Mouse (Mus musculus) limb, embryonic 11.5 days (tissue): ENCODE data around the gene Tagln3. TPM values are rescaled to one million over a fixed set of nuclear protein-coding genes. Genes with fewer than 3 reads are reported as not detected.

Source experiments
- ATAC-seq: fragments of 200-750 bp; cut with Nextera tagmentation; 2 replicates; pipeline ENCODE4 v1.8.0; 2017; ENCODE audit warnings: low read depth; ENCODE audit not compliant: insufficient number of reproducible peaks, low FRiP score, low TSS enrichment
- DNase-seq: peaks from one replicate; pipeline ENCODE4 v3.0.0-alpha.2; 2015; ENCODE audit warnings: low spot score
- H3K27ac ChIP-seq: fragments of 300-500 bp; sonication (generic); replicated peaks from 2 replicates; pipeline ENCODE4 v1.5.1; 2014; ENCODE audit warnings: low read depth, mild to moderate bottlenecking, low read length
- H3K27me3 ChIP-seq: fragments of 300-500 bp; sonication (generic); 2 replicates; pipeline ENCODE4 v1.6.1; 2014; ENCODE audit warnings: mild to moderate bottlenecking, low read length, mixed read lengths; ENCODE audit not compliant: control insufficient read depth, insufficient read depth
- H3K36me3 ChIP-seq: fragments of 300-500 bp; sonication (generic); 2 replicates; pipeline ENCODE4 v1.6.1; 2014; ENCODE audit warnings: mild to moderate bottlenecking, low read length, moderate library complexity, mixed read lengths; ENCODE audit not compliant: control insufficient read depth, insufficient read depth
- H3K4me1 ChIP-seq: fragments of 300-500 bp; sonication (generic); 2 replicates; pipeline ENCODE4 v1.6.1; 2014; ENCODE audit warnings: low read length, mixed read lengths; ENCODE audit not compliant: control insufficient read depth, insufficient read depth
- H3K4me2 ChIP-seq: fragments of 300-500 bp; sonication (generic); 2 replicates; pipeline ENCODE4 v1.6.1; 2014; ENCODE audit warnings: low read depth, mild to moderate bottlenecking, moderate library complexity; ENCODE audit not compliant: severe bottlenecking
- H3K4me3 ChIP-seq: fragments of 300-500 bp; sonication (generic); 2 replicates; pipeline ENCODE4 v1.5.1; 2014; ENCODE audit warnings: low read depth, low read length
- H3K9ac ChIP-seq: fragments of 300-500 bp; sonication (generic); 2 replicates; pipeline ENCODE4 v1.6.1; 2014; ENCODE audit warnings: mild to moderate bottlenecking, low read length
- H3K9me3 ChIP-seq: fragments of 300-500 bp; sonication (generic); 2 replicates; pipeline ENCODE4 v1.6.1; 2016; ENCODE audit warnings: low read length; ENCODE audit not compliant: control insufficient read depth
- WGBS: fragments of 180-500 bp; shearing (Covaris S2); extraction: QIAGEN DNeasy Blood & Tissue Kit; methylation state at CpG from one replicate; pipeline ENCODE4 v1.1.7; 2014; 5-methylcytosine and 5-hydroxymethylcytosine counted together
- polyA plus RNA-seq: library from polyadenylated mRNA; unstranded; fragments of >200 nt; fragmentation: Nextera tagmentation; extraction: Ambion mirVana; gene quantifications from 2 replicates; pipeline ENCODE4 v1.2.1, GENCODE M21; 2014

The Tagln3 gene
- 29.2 and 30.2 TPM in 2 replicates for polyA plus RNA-seq

DNA sequence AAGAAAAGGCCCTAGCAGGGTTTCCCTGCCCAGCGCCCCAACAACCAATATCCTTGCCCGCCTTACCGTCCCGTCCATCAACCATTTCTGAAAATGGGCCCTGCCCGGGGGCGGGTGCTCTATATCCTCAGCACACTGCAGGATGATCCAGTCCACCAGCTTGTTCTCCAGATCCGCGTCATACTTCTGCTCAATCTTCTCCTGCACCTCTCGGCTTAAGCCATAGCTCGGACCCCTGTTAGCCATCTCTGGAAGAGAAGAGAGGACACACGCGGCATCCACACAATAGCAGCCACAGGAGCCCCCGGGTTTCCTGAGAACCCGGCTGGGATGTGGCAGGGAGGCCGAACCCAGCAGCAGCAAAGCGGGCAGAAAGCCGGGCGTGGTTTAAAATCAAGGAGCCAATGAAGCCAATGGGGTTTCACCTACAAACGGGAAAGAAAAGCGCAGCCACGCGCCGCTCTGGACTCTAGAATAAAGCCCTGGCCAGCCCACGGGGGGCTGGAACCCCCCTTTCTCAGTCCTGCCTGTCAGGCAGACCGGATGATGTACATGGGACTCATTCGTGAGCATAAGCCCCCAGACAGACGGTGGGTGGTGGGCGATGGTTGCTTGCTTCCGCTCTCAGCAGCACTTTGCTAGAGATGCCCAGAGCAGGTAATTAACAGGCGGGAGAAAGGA lies at the start of gene Tagln3:
Gene Tagln3, minus strand, starts transcription at position 548 of the 681 bp plus-strand sequence.
- H3K27ac ChIP-seq = no peak within 1 kb of the TSS
- H3K4me1 ChIP-seq = peaks cover 12% of the 10 kb centered on the region
- H3K9me3 ChIP-seq = no peaks in the 10 kb centered on the region
- WGBS = 1% methylated on average over 30 of the region's 30 CpGs
- H3K9ac ChIP-seq = peak within 1 kb of the TSS; percentile 79
- H3K4me3 ChIP-seq = peak within 1 kb of the TSS; percentile 53
- H3K4me2 ChIP-seq = peak within 1 kb of the TSS; percentile 91
- no peaks in the 10 kb centered on the region for H3K27me3 ChIP-seq
- ATAC-seq = peak; percentile 78
- peak; percentile 81 for DNase-seq
- no peaks in the 10 kb centered on the region for H3K36me3 ChIP-seq

DNA sequence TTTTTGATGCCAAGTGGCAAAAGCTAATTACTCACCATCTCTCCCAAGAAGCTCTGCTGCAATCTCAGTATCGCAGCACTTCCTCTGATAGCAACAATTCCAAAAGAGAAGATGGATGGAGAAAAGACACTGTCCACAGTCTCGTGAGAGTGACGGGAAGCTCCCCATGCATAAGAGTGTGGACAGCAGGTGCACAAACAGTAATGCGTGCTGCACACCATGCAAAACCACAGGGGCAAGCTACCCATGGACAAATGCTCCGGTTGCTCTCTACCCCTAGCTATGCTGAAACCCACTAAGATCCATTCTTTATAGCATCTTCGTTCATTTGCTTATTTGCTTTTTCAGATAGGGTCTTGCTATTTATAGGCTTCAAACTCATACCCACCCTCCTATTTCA lies 46.5 kb upstream of the Tagln3 start:
- Histone ChIP-seq H3K9ac (no peak overlapping the region), H3K27me3 (no peaks in the 10 kb centered on the region), H3K4me3 (no peak overlapping the region), H3K27ac (no peak overlapping the region), H3K36me3 (peaks cover 4% of the 10 kb centered on the region; the same call in 1 of the 2 replicates), H3K9me3 (no peaks in the 10 kb centered on the region), H3K4me2 (no peak overlapping the region), H3K4me1 (no peaks in the 10 kb centered on the region)
- whole genome bisulfite sequencing = 94% methylated on average over 6 of the region's 6 CpGs
- DNase-seq = no peak
- ATAC-seq = no peak

DNA sequence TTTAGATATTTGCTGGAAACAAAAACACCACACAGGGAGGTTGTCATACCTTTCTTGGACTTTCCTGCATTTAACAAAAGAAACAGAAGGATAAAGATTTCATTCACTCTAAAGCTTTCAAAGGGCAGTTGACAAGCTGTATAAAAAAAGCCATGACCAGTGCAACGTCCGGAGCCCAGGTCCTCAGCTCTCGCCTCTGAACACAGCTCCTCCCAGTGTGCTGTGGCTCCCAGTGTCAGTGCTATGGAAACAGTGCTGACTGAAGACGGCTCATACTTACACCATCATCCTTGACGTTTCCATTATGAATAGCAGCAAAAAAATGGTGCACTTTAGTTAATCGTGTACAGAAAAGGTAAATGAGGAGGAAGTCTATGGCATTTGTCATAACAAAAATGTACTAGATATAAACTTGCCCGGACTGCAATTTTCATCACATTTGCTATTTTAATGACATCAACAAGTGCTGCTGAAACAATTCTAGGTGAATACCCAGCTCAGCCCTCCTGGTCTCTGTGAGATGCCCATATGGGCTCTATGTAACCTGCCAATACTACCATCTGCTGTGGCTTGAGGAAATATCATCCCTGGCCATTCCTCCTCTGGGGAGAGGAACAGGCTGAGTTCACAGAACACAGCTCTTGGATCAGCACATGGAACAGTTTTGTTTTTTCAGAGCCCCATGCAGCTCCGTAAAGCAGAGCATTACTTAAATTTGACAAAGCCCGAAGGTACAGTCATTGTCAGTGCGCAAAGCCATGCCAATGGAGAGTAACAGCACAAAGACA lies 43.6 kb upstream of the Tagln3 start:
- ATAC-seq (no peak), DNase-seq (no peak)
- Histone ChIP-seq H3K9ac (no peak overlapping the region), H3K9me3 (no peaks in the 10 kb centered on the region), H3K4me2 (no peak overlapping the region), H3K27me3 (no peaks in the 10 kb centered on the region), H3K27ac (no peak overlapping the region), H3K36me3 (0 out of 2 replicates have a peak, but pooled peaks cover 2% of the 10 kb centered on the region), H3K4me1 (no peaks in the 10 kb centered on the region), H3K4me3 (no peak overlapping the region)
- 81% methylated on average over 10 of the region's 10 CpGs for WGBS

DNA sequence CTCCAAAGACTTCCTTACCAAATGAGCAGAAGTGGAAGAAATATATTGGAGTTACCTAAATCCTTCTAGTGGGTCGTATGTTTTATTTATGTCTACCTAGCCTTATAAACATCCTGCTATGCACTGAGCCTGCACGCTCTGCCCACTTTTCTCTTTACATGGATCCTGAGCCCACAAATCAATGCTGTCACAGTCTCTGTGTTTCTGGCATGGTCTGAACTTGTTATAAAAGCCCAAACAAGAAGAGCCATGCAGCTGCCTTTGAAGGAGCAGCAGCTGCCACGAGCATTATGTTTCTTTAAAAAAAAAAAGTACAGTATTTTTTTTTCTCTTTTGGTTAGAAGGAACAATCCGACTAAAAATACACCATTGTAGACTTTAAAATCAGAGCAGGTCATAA lies 43.0 kb upstream of the Tagln3 start:
- Histone ChIP-seq H3K4me3 (no peak overlapping the region), H3K36me3 (0 out of 2 replicates have a peak, but pooled peaks cover 2% of the 10 kb centered on the region), H3K27me3 (no peaks in the 10 kb centered on the region), H3K4me1 (no peaks in the 10 kb centered on the region), H3K9ac (no peak overlapping the region), H3K27ac (no peak overlapping the region), H3K4me2 (no peak overlapping the region), H3K9me3 (no peaks in the 10 kb centered on the region)
- WGBS = 67% methylated on average over 4 of the region's 4 CpGs
- DNase-seq (no peak), ATAC-seq (no peak)

DNA sequence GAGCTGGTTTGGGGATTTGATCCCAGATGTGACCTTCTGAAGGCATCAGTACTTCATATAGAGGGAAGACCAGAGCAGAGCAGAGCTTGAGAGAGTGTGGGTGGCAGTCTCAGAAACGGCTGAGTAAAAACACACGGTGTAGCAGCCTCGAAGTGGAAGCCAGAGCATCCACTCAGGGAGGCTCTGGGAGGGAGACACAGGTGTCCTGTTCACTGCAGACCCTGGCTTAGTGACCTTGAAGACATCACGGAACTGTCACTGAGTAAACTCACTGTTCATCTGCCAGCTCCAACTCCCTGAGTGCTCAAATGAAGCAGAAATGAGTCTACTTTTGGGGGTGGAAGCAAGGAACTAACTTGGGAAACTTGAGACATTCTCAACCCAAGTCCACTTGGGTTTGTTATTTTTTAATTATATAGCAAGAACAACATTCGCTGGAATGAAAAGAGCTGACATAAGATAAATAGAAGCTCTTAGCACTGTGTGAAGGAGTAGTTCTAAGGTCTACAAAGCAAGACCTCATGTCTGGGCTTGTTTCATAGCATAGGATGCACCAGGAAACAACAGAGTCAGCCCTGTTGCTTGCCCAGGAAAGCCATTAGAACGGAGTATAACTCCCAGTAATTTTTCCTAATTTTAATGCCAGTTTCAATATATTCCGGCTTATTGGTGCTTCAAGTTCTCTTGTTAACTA lies 41.5 kb upstream of the Tagln3 start:
- 81% methylated on average over 7 of the region's 7 CpGs for WGBS
- Histone ChIP-seq H3K27ac (no peak overlapping the region), H3K36me3 (0 out of 2 replicates have a peak, but pooled peaks cover 7% of the 10 kb centered on the region), H3K9me3 (no peaks in the 10 kb centered on the region), H3K4me2 (no peak overlapping the region), H3K27me3 (no peaks in the 10 kb centered on the region), H3K9ac (no peak overlapping the region), H3K4me1 (no peaks in the 10 kb centered on the region), H3K4me3 (no peak overlapping the region)
- no peak for ATAC-seq
- DNase-seq = no peak

DNA sequence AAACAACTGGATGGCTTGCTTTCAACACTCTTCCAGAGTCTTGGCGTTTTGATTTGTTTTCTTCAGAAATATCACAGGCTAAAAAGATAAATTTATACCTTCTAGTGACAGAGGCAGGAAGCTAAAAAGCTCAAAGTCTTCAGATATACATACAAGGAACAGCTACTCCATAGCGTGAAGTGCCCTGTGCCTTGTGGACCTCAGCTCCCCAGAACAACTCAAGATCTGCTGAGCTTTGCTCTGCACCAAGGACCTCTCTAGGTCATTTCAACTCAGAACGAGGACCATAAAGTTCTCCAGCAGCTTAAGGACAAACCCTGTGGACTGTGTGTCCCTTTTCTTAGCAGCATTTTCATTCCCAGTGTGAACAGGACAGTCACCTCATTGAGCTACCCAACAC lies 40.7 kb upstream of the Tagln3 start:
- Histone ChIP-seq H3K27me3 (no peaks in the 10 kb centered on the region), H3K4me3 (no peak overlapping the region), H3K9me3 (no peaks in the 10 kb centered on the region), H3K4me2 (no peak overlapping the region), H3K4me1 (no peaks in the 10 kb centered on the region), H3K27ac (no peak overlapping the region), H3K36me3 (0 out of 2 replicates have a peak, but pooled peaks cover 5% of the 10 kb centered on the region), H3K9ac (no peak overlapping the region)
- no peak for DNase-seq
- no peak for ATAC-seq
- WGBS = 92% methylated on average over 3 of the region's 3 CpGs

DNA sequence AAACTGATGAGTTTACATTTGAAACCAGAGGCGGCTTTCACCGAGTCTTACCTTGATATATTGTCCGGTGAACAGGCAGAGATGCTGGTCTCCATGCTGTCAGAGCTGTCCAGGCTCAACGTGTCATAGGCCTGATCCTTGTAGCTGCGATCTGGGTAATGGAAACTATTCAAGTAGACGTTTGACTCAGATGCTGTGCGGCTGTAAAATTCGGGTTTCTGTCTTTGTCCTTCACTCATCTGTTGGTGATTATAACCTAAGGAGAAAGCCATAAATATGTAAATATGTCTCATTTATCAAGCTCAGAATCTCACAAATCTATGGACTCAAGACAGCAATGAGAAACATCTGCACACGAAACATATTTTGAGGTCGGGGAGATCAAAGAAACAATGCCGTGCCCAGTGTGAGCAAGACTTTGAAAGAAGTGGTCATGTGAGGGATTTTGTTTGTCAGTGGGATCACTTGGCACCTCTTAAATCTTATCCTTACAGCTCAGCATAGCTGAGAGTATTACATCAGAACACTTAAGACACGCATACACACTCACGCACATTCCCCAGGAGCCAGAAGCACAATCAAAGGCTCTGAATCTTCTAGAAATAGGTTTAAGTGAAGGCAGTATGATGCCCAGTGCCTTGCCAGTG lies 38.6 kb upstream of the Tagln3 start:
- peak; percentile 69; the same call in 1 of the 2 replicates for ATAC-seq
- Histone ChIP-seq H3K9ac (no peak overlapping the region), H3K36me3 (0 out of 2 replicates have a peak, but pooled peaks cover 5% of the 10 kb centered on the region), H3K27ac (no peak overlapping the region), H3K4me1 (no peaks in the 10 kb centered on the region), H3K4me3 (no peak overlapping the region), H3K4me2 (no peak overlapping the region), H3K27me3 (no peaks in the 10 kb centered on the region), H3K9me3 (no peaks in the 10 kb centered on the region)
- DNase-seq = peak; percentile 47
- 47% methylated on average over 13 of the region's 13 CpGs for WGBS

DNA sequence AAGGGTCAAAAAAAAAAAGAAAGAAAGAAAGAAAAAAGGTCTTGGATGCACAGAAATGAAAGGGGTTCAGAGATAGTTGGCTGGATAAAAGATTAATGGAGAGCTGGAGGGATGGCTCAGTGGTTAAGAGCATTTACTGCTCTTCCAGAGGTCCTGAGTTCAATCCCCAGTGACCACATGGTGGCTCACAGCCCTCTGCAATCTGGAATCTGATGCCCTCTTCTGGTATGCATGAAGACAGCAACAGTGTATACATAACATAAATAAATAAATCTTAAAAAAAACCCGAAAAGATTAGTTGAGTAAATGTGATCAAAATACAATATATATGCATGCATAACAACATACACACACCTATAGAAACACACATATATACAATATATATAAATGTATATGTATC lies 37.0 kb upstream of the Tagln3 start:
- H3K36me3 ChIP-seq = 0 out of 2 replicates have a peak, but pooled peaks cover 5% of the 10 kb centered on the region

More for the DNA sequence above, 37.0 kb upstream of the Tagln3 start:
- ATAC-seq (no peak), DNase-seq (no peak)
- Histone ChIP-seq H3K4me3 (no peak overlapping the region), H3K4me2 (no peak overlapping the region), H3K9ac (no peak overlapping the region), H3K9me3 (no peaks in the 10 kb centered on the region), H3K27ac (no peak overlapping the region), H3K27me3 (no peaks in the 10 kb centered on the region), H3K4me1 (no peaks in the 10 kb centered on the region)
- 87% methylated on average over 1 of the region's 1 CpGs for WGBS
